Mouse (Mus musculus): ENCODE data around the gene Ano8.
"Not testable (repeated sequence)": the region's sequence is repeated elsewhere in the genome, so short reads cannot be mapped to it uniquely, and the experiment has no call there.

Gene Ano8

DNA sequence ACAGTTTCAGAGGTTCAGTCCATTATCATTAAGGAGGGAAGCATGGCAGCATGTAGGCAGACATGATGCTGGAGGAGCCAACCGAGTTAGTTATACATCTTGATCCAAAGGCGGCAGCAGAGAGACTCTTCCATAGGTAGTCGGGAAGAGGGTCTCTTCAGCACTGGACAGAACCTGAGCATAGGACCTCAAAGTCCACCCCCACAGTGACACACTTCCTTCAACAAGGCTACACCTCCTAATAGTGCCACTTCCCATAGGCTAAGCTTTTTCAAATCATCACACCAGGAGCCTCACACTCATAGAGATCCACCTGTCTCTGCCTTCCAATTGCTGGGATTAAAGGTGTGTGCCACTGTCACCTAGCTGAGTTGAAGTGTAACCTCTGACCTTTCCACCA, 48.7 kb downstream of the Ano8 start:
- DNase-seq: no peak

- not testable (repeated sequence) for DNase-seq
These were observed 52.8 kb downstream of the Ano8 start for GRCm38 (mm10) chr8:71432935-71433334.
